Mouse (Mus musculus): ENCODE data around the gene Vcl.

GRCm38 (mm10) chr14:20997548-20997947 lies 68.3 kb downstream of the Vcl start:
- TF ChIP-seq CTCF (IDR thresholded peaks at IDR 0.05; ENCODE audit: low read depth, low read length): no peak
- no peak for TF ChIP-seq POLR2A (IDR thresholded peaks at IDR 0.05; ENCODE audit: extremely low read depth, insufficient read depth, low read length)
